Mouse (Mus musculus): ENCODE data around the gene Slc34a3. TPM values are rescaled to one million over a fixed set of nuclear protein-coding genes. Genes with fewer than 3 reads are reported as not detected.

The Slc34a3 gene
- not detected in 2 replicates for polyA plus RNA-seq (2016; fragmentation: Nextera tagmentation; extraction: Ambion mirVana)

GRCm38 (mm10) chr2:25234050-25234449 is at the start of gene Slc34a3:
TSS of gene Slc34a3 (minus strand) at chr2:25234364.
- no peak for ATAC-seq (ENCODE audit: low FRiP score, low read depth)
- H3K4me1 ChIP-seq, result peaks cover 1% of the 10 kb centered on the region
- H3K9ac ChIP-seq, result no peak within 1 kb of the TSS
- 94% methylated on average over 3 of the region's 3 CpGs for WGBS
- no peak within 1 kb of the TSS for H3K4me3 ChIP-seq
- H3K36me3 ChIP-seq, result no peaks in the 10 kb centered on the region
- H3K9me3 ChIP-seq, result no peaks in the 10 kb centered on the region
- no peak within 1 kb of the TSS for H3K4me2 ChIP-seq (replicated peaks)
- H3K27me3 ChIP-seq (replicated peaks), result peaks cover 9% of the 10 kb centered on the region; the same call in 1 of the 2 replicates
- no peak within 1 kb of the TSS for H3K27ac ChIP-seq

GRCm38 (mm10) chr2:25278928-25279882 is 45.0 kb upstream of the Slc34a3 start:
- no peaks in the 10 kb centered on the region for H3K4me1 ChIP-seq
- H3K9me3 ChIP-seq, result no peaks in the 10 kb centered on the region
- no peak overlapping the region for H3K9ac ChIP-seq
- peaks cover 96% of the 10 kb centered on the region for H3K36me3 ChIP-seq
- ATAC-seq (ENCODE audit: low FRiP score, low read depth), result no peak
- H3K27me3 ChIP-seq (replicated peaks), result no peaks in the 10 kb centered on the region
- WGBS, result 66% methylated on average over 13 of the region's 13 CpGs
- H3K27ac ChIP-seq, result no peak overlapping the region
- H3K4me2 ChIP-seq (replicated peaks), result no peak overlapping the region
- H3K4me3 ChIP-seq, result no peak overlapping the region

GRCm38 (mm10) chr2:25273010-25273409 is 38.8 kb upstream of the Slc34a3 start:
- no peaks in the 10 kb centered on the region for H3K9me3 ChIP-seq
- WGBS, result 41% methylated on average over 16 of the region's 16 CpGs
- no peak overlapping the region for H3K27ac ChIP-seq
- H3K4me3 ChIP-seq, result peak overlapping the region; percentile 88
- H3K27me3 ChIP-seq (replicated peaks), result no peaks in the 10 kb centered on the region
- peaks cover 23% of the 10 kb centered on the region for H3K4me1 ChIP-seq
- no peak for ATAC-seq (ENCODE audit: low FRiP score, low read depth)
- H3K9ac ChIP-seq, result peak overlapping the region; percentile 90
- H3K4me2 ChIP-seq (replicated peaks), result peak overlapping the region; percentile 66
- H3K36me3 ChIP-seq, result peaks cover 69% of the 10 kb centered on the region

GRCm38 (mm10) chr2:25272515-25272914 is 38.4 kb upstream of the Slc34a3 start:
- H3K4me1 ChIP-seq, result peaks cover 23% of the 10 kb centered on the region
- WGBS, result under 1% methylated on average over 29 of the region's 29 CpGs
- peak; percentile 73 for ATAC-seq (ENCODE audit: low FRiP score, low read depth)
- H3K4me3 ChIP-seq, result peak overlapping the region; percentile 88
- peak overlapping the region; percentile 66 for H3K4me2 ChIP-seq (replicated peaks)
- no peaks in the 10 kb centered on the region for H3K9me3 ChIP-seq
- H3K9ac ChIP-seq, result peak overlapping the region; percentile 90
- peaks cover 65% of the 10 kb centered on the region for H3K36me3 ChIP-seq
- no peak overlapping the region for H3K27ac ChIP-seq
- H3K27me3 ChIP-seq (replicated peaks), result no peaks in the 10 kb centered on the region

GRCm38 (mm10) chr2:25271827-25272511 is 37.8 kb upstream of the Slc34a3 start, which contains the start of the genes Ssna1 and Anapc2:
TSS of gene Ssna1 (minus strand) at chr2:25272438.
TSS of gene Anapc2 (plus strand) at chr2:25272478.
- Histone ChIP-seq H3K36me3 (peaks cover 60% of the 10 kb centered on the region), H3K9me3 (no peaks in the 10 kb centered on the region), H3K27me3 (replicated peaks) (no peaks in the 10 kb centered on the region), H3K9ac (peak within 1 kb of the TSS; percentile 90), H3K27ac (peak within 1 kb of the TSS; percentile 27; the same call in 1 of the 2 replicates), H3K4me2 (replicated peaks) (peak within 1 kb of the TSS; percentile 66), H3K4me1 (peaks cover 29% of the 10 kb centered on the region), H3K4me3 (peak within 1 kb of the TSS; percentile 88)
- under 1% methylated on average over 55 of the region's 55 CpGs for WGBS
- peak; percentile 96 for ATAC-seq (ENCODE audit: low FRiP score, low read depth)

- H3K27me3 ChIP-seq (replicated peaks), result peaks cover 13% of the 10 kb centered on the region
- H3K9ac ChIP-seq, result no peak overlapping the region
- H3K36me3 ChIP-seq, result peaks cover 25% of the 10 kb centered on the region
- H3K27ac ChIP-seq, result no peak overlapping the region
- 80% methylated on average over 4 of the region's 4 CpGs for WGBS
- H3K4me1 ChIP-seq, result peaks cover 59% of the 10 kb centered on the region
- H3K4me3 ChIP-seq, result no peak overlapping the region
- H3K4me2 ChIP-seq (replicated peaks), result peak overlapping the region; percentile 45
- H3K9me3 ChIP-seq, result no peaks in the 10 kb centered on the region
- ATAC-seq (ENCODE audit: low FRiP score, low read depth), result no peak
Observed at GRCm38 (mm10) chr2:25267746-25268309, 33.7 kb upstream of the Slc34a3 start.

- no peak overlapping the region for H3K27ac ChIP-seq
- H3K27me3 ChIP-seq (replicated peaks), result peaks cover 13% of the 10 kb centered on the region
- peaks cover 59% of the 10 kb centered on the region for H3K4me1 ChIP-seq
- ATAC-seq (ENCODE audit: low FRiP score, low read depth), result no peak
- H3K36me3 ChIP-seq, result peaks cover 25% of the 10 kb centered on the region
- no peak overlapping the region for H3K4me3 ChIP-seq
- 0 out of 2 replicates have a peak overlapping the region, but pooled peaks have one; percentile 19 for H3K9ac ChIP-seq
- peak overlapping the region; percentile 45 for H3K4me2 ChIP-seq (replicated peaks)
- H3K9me3 ChIP-seq, result no peaks in the 10 kb centered on the region
Observed at GRCm38 (mm10) chr2:25267241-25267640, 33.1 kb upstream of the Slc34a3 start.

- peaks cover 25% of the 10 kb centered on the region for H3K36me3 ChIP-seq
- peaks cover 13% of the 10 kb centered on the region for H3K27me3 ChIP-seq (replicated peaks)
- no peak overlapping the region for H3K27ac ChIP-seq
- peaks cover 59% of the 10 kb centered on the region for H3K4me1 ChIP-seq
- no peak overlapping the region for H3K4me3 ChIP-seq
- H3K9ac ChIP-seq, result 0 out of 2 replicates have a peak overlapping the region, but pooled peaks have one; percentile 49
- H3K4me2 ChIP-seq (replicated peaks), result peak overlapping the region; percentile 45
- no peaks in the 10 kb centered on the region for H3K9me3 ChIP-seq
- 49% methylated on average over 2 of the region's 2 CpGs for WGBS
- ATAC-seq (ENCODE audit: low FRiP score, low read depth), result no peak
Observed at GRCm38 (mm10) chr2:25266720-25267119, 32.6 kb upstream of the Slc34a3 start.

GRCm38 (mm10) chr2:25265897-25266656 is 31.9 kb upstream of the Slc34a3 start:
- Histone ChIP-seq H3K4me1 (peaks cover 52% of the 10 kb centered on the region), H3K4me2 (replicated peaks) (peak overlapping the region; percentile 45), H3K27ac (no peak overlapping the region), H3K4me3 (no peak overlapping the region), H3K9me3 (no peaks in the 10 kb centered on the region), H3K9ac (peak overlapping the region; percentile 49), H3K27me3 (replicated peaks) (peaks cover 13% of the 10 kb centered on the region), H3K36me3 (peaks cover 25% of the 10 kb centered on the region)
- ATAC-seq (ENCODE audit: low FRiP score, low read depth), result no peak
- 68% methylated on average over 6 of the region's 6 CpGs for WGBS

GRCm38 (mm10) chr2:25264851-25265250 is 30.7 kb upstream of the Slc34a3 start:
- Histone ChIP-seq H3K4me1 (peaks cover 46% of the 10 kb centered on the region), H3K36me3 (peaks cover 17% of the 10 kb centered on the region), H3K27me3 (replicated peaks) (peaks cover 13% of the 10 kb centered on the region), H3K9me3 (no peaks in the 10 kb centered on the region), H3K4me2 (replicated peaks) (peak overlapping the region; percentile 83), H3K9ac (peak overlapping the region; percentile 6; the same call in 1 of the 2 replicates), H3K4me3 (no peak overlapping the region), H3K27ac (no peak overlapping the region)
- no peak for ATAC-seq (ENCODE audit: low FRiP score, low read depth)
- WGBS, result 80% methylated on average over 3 of the region's 3 CpGs

- Histone ChIP-seq H3K4me1 (peaks cover 46% of the 10 kb centered on the region), H3K9me3 (no peaks in the 10 kb centered on the region), H3K4me3 (peak overlapping the region; percentile 78; the same call in 1 of the 2 replicates), H3K27ac (no peak overlapping the region), H3K36me3 (peaks cover 12% of the 10 kb centered on the region), H3K4me2 (replicated peaks) (peak overlapping the region; percentile 83), H3K9ac (peak overlapping the region; percentile 63), H3K27me3 (replicated peaks) (peaks cover 13% of the 10 kb centered on the region)
- no peak for ATAC-seq (ENCODE audit: low FRiP score, low read depth)
- 79% methylated on average over 5 of the region's 5 CpGs for WGBS
Observed at GRCm38 (mm10) chr2:25264286-25264660, 30.1 kb upstream of the Slc34a3 start.
